Mouse (Mus musculus) telencephalon, adult 2 months (tissue): Measurements from ENCODE around the gene Cfap43.

Experiments
- DNase-seq: peaks from one replicate; pipeline ENCODE4 v3.0.0-alpha.2; 2011; ENCODE audit warnings: low read depth, low spot score

Cfap43 gene

GRCm38 (mm10) chr19:47713457-47713856 lies 205.6 kb downstream of the Cfap43 start:
- DNase-seq: no peak

GRCm38 (mm10) chr19:47710376-47710775 lies 208.7 kb downstream of the Cfap43 start:
- DNase-seq: no peak

GRCm38 (mm10) chr19:47705772-47706309 lies 213.2 kb downstream of the Cfap43 start:
- no peak for DNase-seq

- no peak for DNase-seq
Measured at GRCm38 (mm10) chr19:47705080-47705771, 213.9 kb downstream of the Cfap43 start.

DNA sequence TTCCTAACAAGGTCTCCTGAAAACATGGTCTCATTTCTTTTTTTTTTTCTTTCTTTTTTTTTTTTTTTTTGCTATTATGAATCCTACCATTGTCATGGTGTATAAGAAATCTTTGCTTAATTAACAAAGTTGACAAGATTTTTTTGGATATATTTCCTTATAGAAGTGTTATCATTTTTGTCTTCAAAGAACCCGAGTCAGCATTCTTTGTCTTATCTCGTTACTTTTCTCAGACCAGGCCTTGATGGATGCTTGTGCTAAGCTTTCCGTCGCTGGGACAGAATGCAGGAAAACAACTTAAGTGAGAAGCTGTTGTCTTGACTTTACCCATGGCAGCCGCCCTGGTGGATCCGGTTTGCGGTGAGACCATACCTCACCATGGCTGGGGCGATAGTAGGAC lies 218.6 kb downstream of the Cfap43 start:
- no peak for DNase-seq

GRCm38 (mm10) chr19:47699743-47700142 lies 219.3 kb downstream of the Cfap43 start:
- no peak for DNase-seq

- DNase-seq: no peak
Measured at GRCm38 (mm10) chr19:47698266-47698665, 220.8 kb downstream of the Cfap43 start.

DNA sequence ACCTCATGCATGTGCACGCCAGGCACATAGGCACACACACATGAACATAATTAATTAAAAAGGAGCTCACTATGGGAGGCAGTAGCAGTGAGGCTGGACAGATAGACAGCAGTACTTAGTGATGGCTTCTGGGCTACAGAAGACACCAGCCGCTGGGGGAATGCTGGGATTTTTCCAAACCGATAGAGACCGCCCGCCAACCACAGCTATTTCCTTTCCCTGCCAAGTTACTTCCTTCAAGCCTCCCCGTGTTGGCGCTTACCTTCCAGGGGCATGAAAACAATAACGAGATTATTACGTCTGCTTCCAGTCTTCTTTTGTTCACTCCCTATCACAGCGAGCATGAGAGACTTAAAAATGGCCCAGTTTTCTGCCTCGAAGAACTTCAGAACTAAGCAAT lies 222.0 kb downstream of the Cfap43 start:
- no peak for DNase-seq

- no peak for DNase-seq
Measured at GRCm38 (mm10) chr19:47696411-47696810, 222.7 kb downstream of the Cfap43 start.

- no peak for DNase-seq
Measured at GRCm38 (mm10) chr19:47695725-47696124, 223.4 kb downstream of the Cfap43 start.

DNA sequence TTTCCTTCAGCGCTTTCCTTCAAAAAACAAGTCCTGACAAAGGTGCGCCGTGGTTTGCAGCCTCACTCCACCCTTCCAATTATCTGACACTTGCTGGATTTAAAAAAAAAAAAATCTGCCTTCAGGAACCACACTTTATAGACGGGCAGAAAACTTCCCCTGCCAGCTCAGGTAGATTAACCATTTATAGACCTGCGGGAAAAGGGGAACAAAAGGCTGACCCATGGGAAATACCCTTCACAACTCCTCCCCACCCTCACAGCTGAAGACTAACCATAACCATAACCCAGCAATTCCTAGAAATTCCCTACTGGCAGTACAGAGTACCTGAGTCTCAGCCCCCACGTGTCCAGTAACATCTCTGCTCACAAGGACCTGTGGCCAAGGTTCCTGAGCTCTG lies 227.1 kb downstream of the Cfap43 start, which contains the start of gene Col17a1:
Col17a1 (minus strand) TSS at position 101 of the 400 bp plus-strand sequence.
- DNase-seq: no peak

GRCm38 (mm10) chr19:47689592-47689991 lies 229.5 kb downstream of the Cfap43 start:
- DNase-seq: no peak
